Mouse (Mus musculus) common myeloid progenitor, adult 5-6 weeks (primary cell): ENCODE results near the gene Myo18a. TPM values are rescaled to one million over a fixed set of nuclear protein-coding genes. Genes with fewer than 3 reads are reported as not detected.
A peak's percentile ranks its signal among the peaks of the same experiment; 100 is the strongest.

Experiments used
- ATAC-seq: replicated peaks from 2 replicates; pipeline ENCODE4 v1.8.0; 2016; ENCODE audit warnings: low read depth, mild to moderate bottlenecking, moderate TSS enrichment, inconsistent platforms; ENCODE audit not compliant: poor library complexity, severe bottlenecking
- total RNA-seq: library from RNA; stranded (forward); fragments of 200-1000, 187-1606 nt; gene quantifications from 2 replicates; pipeline ENCODE4 v1.2.3, GENCODE M21; 2017

Gene Myo18a
- total RNA-seq, 1 experiment from 2014 or later: 140 TPM

GRCm38 (mm10) chr11:77791752-77792565 is 28.9 kb downstream of the Myo18a start:
- peak; percentile 56 for ATAC-seq

GRCm38 (mm10) chr11:77792566-77792909 is 29.5 kb downstream of the Myo18a start:
- ATAC-seq: no peak

GRCm38 (mm10) chr11:77793238-77793930 is 30.3 kb downstream of the Myo18a start:
- ATAC-seq: peak; percentile 88

GRCm38 (mm10) chr11:77795216-77795615 is 32.2 kb downstream of the Myo18a start:
- no peak for ATAC-seq

- no peak for ATAC-seq
Observed at GRCm38 (mm10) chr11:77800491-77800868, 37.4 kb downstream of the Myo18a start.

GRCm38 (mm10) chr11:77800869-77801701 is 38.0 kb downstream of the Myo18a start:
- peak; percentile 53 for ATAC-seq

- peak; percentile 84 for ATAC-seq
Observed at GRCm38 (mm10) chr11:77802341-77802865, 39.4 kb downstream of the Myo18a start.

- no peak for ATAC-seq
Observed at GRCm38 (mm10) chr11:77806218-77806617, 43.2 kb downstream of the Myo18a start.

GRCm38 (mm10) chr11:77806855-77807254 is 43.8 kb downstream of the Myo18a start:
- ATAC-seq: no peak

GRCm38 (mm10) chr11:77808051-77808465 is 45.0 kb downstream of the Myo18a start:
- no peak for ATAC-seq

- no peak for ATAC-seq
Observed at GRCm38 (mm10) chr11:77809215-77809614, 46.2 kb downstream of the Myo18a start.

GRCm38 (mm10) chr11:77810018-77810417 is 47.0 kb downstream of the Myo18a start:
- no peak for ATAC-seq

GRCm38 (mm10) chr11:77813969-77814368 is 50.9 kb downstream of the Myo18a start:
- ATAC-seq: no peak

GRCm38 (mm10) chr11:77816003-77816402 is 53.0 kb downstream of the Myo18a start:
- peak; percentile 92 for ATAC-seq

GRCm38 (mm10) chr11:77821648-77822047 is 58.6 kb downstream of the Myo18a start:
- ATAC-seq: peak; percentile 45; the same call in 1 of the 2 replicates

- peak; percentile 43; the same call in 1 of the 2 replicates for ATAC-seq
Observed at GRCm38 (mm10) chr11:77822781-77823180, 59.7 kb downstream of the Myo18a start.

GRCm38 (mm10) chr11:77825853-77826252 is 62.8 kb downstream of the Myo18a start:
- ATAC-seq: peak; percentile 59

GRCm38 (mm10) chr11:77826311-77826710 is 63.3 kb downstream of the Myo18a start:
- no peak for ATAC-seq

GRCm38 (mm10) chr11:77827241-77827995 is 64.4 kb downstream of the Myo18a start:
- peak; percentile 67 for ATAC-seq

- no peak for ATAC-seq
Observed at GRCm38 (mm10) chr11:77828163-77828562, 65.1 kb downstream of the Myo18a start.
